Mouse (Mus musculus) myocyte (in vitro differentiated cells): Measurements from ENCODE around the gene Prkag2.

Source experiments
- E2F4 ChIP-seq: IDR thresholded peaks from one replicate; pipeline ENCODE4 v1.6.1; 2011; ENCODE audit warnings: mild to moderate bottlenecking, control low read depth, moderate library complexity; ENCODE audit not compliant: insufficient read depth
- MAX ChIP-seq: IDR thresholded peaks from one replicate; pipeline ENCODE4 v1.6.1; 2011; ENCODE audit warnings: low read depth, mild to moderate bottlenecking, control low read depth
- MYOG ChIP-seq, 3 experiments: IDR thresholded peaks; one replicate each; pipeline ENCODE4 v1.6.1; 2011; ENCODE audit warnings: control low read depth in 2 of 3, low read depth in 2 of 3, mild to moderate bottlenecking in 2 of 3; ENCODE audit not compliant: insufficient read length in 2 of 3, control insufficient read depth in 1 of 3, insufficient read depth in 1 of 3
- POLR2A ChIP-seq: IDR thresholded peaks from one replicate; pipeline ENCODE4 v1.6.1; 2011; ENCODE audit warnings: low read depth, mild to moderate bottlenecking, control low read depth, moderate library complexity; ENCODE audit not compliant: insufficient read length
- POLR2AphosphoS2 ChIP-seq: IDR thresholded peaks from one replicate; pipeline ENCODE4 v1.6.1; 2011; ENCODE audit warnings: low read depth, control low read depth; ENCODE audit not compliant: insufficient read length
- TCF3 ChIP-seq: IDR thresholded peaks from one replicate; pipeline ENCODE4 v1.6.1; 2011; ENCODE audit warnings: low read depth, control low read depth; ENCODE audit not compliant: insufficient read length
- USF1 ChIP-seq: IDR thresholded peaks from one replicate; pipeline ENCODE4 v1.6.1; 2011; ENCODE audit warnings: low read depth, mild to moderate bottlenecking, control low read depth, moderate library complexity

DNA sequence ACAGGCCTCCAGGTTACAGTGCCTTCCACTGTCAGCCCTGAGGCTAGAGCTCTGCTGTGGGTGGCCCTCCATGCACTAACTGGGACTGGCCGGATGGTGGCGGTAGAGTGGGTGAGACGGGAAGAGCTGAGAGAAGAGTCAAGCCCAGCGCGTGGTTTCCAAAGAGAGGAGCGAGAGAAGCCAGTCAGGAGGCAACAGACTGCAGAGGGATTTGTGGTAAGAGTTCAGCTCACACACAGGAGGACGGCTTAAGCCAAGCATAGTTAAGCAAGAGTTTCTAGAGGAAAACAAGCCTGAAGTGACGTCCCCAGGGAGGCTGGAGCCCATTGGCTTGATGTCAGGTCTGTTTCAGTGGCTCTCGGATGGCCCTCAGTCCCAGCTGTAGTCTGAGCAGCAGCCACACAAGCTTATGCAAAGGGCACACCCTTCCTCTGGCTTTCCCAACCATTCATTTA lies 90.0 kb downstream of the Prkag2 start:
- TF ChIP-seq USF1, result no peak
- TF ChIP-seq POLR2A, result no peak
- TF ChIP-seq E2F4, result no peak
- no peak for TF ChIP-seq MAX
- TF ChIP-seq POLR2AphosphoS2, result no peak
- TF ChIP-seq MYOG (IDR thresholded peaks at IDR 0.05; ENCODE audit: control insufficient read depth in 1 of 3, insufficient read depth in 1 of 3, insufficient read length in 2 of 3, low read depth in 2 of 3), result no peak
- TF ChIP-seq TCF3, result no peak
